Mouse (Mus musculus) gastrocnemius, postnatal 36 days (tissue): ENCODE data around the gene Pik3cd. TPM values are rescaled to one million over a fixed set of nuclear protein-coding genes. Genes with fewer than 3 reads are reported as not detected.

ENCODE experiments used
- DNase-seq, 2 experiments: peaks; one replicate each; pipeline ENCODE4 v3.0.0; 2022
- intact Hi-C: fragments of 180-260 bp; cut with DNase I; formaldehyde crosslinking; loops from one replicate; pipeline ENCODE4 v1.15.1; 2025
- total RNA-seq, 2 experiments: library from RNA; stranded (reverse); gene quantifications; 2 replicates each; pipeline ENCODE4 v1.2.3; 2021

Pik3cd gene
- total RNA-seq, 2 experiments from 2014 or later = 8.8 to 10.0 TPM

DNA sequence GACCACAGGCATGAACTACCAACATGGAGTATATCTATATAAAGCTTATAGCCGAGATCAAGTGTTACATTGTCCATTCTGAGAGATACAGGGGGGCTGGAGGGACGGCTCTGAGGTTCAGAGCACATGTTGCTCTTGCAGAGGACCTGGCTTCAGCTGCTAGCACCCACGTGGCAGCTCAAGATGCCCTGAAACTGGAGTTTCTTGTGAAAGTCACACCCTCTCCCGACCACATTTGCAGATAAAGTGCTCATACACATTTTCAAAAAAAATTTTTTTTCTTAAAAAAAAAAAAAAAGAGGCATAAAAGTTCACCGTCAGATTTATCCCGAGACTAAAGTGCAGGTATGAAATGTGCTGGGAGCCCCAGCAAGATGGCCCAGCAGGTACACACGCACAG, 41.8 kb downstream of the Pik3cd start:
- DNase-seq = no peak
- intact Hi-C loops = no loop called here

DNA sequence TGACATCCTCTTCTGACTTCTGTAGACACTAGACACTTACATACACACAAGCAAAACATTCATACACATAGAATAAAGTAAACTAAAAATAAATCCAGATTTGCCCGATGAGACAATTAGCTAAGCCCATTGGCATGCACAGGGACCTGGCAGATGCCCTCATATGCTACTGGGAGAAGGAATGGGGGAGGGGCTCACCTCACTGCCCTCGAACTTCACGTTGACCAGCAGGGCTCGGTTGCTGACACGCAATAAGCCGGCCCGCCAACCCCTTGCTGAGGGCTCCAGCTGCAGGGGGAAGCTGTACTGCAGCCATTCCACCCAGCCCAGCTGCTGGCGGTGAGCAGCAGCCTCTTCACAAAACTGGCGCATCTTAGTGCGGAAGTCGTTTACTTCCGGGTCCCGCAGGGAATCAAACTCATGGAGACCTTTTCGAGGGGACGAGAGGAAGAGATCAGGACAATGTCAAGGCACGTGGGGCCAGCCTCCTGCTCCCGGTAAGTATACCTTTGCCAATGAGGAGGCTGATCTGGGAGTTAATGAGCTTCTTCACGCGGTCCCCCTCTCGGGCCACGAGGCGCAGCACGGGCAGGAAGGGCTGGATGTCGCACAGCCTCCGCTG, 42.8 kb downstream of the Pik3cd start:
- DNase-seq = no peak
- intact Hi-C loops = no loop called here

DNA sequence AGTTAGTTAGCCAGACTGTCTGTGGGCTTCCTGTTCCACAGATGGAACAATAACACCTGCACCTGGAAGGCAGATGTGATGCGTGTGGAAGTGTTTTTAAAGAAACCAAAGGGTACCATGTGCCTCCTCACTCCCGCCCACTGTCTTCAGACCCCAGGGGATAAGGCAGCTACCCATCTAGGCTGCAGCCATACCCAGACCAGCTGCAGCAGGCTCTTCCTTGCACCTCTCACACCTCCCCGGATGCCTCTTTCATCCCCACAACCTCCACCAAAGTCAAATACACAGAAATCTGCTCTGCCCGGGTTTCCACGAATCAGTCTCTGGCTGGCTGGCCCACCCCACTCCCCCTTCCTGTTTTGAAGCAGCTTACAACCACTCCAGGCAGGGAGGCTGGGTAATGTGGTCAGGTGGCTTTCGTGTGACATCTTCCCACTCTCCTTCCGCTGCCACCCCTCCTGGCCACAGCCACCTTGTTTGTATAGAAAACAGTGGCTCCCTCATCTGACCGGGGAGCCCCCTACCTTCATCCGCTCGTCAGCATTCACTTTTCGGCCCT, 44.4 kb downstream of the Pik3cd start:
- intact Hi-C loops = no loop called here
- DNase-seq = no peak

DNA sequence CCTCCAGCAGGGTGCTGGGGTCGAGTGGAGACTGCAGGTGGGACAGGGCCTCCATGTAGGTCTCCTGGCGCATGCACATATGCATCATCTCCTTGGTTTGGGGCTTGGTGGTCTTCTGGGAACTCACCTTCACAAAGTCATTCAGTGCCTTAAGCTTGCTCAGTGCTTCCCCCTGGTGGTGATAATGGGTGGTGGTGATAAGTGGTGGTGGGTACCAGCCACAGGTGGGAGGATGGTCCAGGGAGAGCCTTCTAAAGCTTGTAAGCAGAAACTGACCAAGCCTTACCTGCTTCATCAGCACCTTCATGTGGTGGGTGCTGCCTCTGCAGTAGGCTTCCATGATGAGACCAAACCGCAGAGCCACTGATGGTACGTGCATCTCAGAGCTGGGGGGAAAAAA, 48.1 kb downstream of the Pik3cd start:
- intact Hi-C loops = no loop called here
- peak in 1 of 2 experiments; percentile 15 for DNase-seq

DNA sequence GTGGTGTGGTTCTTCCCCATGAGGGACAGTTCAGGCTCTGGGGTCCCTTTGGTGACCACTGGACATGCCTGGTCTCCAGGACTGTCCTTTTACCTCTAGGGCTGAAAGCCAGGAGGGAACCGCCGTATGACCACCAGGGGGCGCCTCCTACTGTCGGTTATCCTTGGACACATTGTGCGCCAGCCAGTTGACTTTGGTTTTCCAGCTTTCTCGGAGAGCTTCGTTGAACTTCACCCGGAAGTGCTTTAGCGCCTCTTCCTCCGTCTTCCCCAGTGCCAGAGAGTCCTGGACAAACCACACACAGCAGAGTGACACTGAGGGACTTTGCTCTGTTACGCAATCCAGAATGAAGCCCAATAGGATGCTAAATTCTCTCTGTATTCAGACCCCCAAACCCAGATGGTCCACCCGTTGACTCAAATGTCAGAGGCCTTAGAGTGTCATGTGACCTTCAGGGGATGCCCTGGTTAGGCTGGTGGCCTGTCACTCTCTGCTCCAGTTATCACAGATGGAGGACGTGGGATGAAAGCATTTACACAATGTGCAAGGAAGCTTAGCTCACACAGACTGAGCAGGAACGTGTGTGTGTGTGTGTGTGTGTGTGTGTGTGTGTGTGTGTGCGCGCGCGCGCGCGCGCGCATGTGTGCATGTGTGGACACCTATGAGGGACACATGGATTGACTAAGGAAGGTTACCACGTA, 51.7 kb downstream of the Pik3cd start:
- intact Hi-C loops = loop anchor here (1.0 kb wide), 1 partner anchor 62 kb away; no protein-coding TSS in a partner anchor
- DNase-seq = peak; percentile 69 to 72

DNA sequence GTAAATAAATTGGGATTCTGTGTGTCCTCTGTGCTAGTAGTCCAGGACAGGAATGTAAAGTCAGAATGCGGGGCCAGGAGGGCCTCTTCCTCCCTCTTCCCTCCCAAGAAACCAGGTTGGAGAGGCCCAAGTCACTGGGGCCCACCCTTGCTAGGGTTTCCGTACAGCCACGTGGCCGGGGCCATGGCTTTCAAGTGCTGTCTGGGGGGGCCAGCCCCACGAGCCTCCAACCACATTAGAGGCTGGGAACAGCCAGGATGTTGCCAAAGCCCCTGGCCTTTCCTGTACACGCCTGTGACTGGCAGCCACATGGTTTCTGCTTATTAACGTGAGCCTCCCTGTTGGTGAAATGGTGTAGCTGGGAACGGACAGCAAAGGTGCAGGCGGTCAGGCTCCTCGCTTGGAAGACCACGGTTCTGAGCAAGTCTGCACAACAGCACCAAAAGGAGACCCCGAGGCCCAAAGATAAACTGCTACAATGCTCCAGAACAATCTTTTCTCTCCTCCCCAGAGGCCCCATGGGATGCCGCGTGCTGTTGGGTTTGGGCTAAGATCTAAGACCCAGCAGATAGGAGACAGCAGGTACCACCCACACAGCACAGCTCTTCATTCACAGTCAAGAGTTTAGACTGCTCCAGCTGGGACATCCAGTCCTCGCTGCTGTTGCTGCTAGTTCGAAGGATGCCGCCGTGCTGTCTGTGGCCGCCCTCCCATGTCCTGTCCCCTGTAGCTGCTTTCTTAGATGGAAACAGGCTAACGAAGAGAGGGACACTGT, 54.2 kb downstream of the Pik3cd start:
- intact Hi-C loops = no loop called here
- no peak for DNase-seq

DNA sequence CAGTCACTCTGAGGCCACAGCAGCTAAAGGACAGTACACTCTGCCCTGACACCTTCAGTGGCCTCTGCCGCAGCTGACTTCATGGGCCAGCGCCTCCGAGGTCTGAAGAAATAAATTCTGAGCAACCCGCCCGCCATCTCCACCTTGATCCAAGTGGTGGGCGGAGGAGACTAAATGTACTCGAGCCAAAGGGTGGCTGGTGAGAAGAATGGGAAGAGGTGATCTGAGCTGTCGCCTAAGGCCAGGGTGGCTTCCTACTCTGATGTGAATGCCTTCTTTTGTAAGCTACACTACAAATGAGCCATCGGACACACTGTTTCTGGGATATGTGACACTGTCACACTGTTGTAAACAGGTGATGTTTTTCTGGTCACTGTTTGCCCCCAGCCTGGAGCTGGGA, 56.6 kb downstream of the Pik3cd start:
- DNase-seq = no peak
- intact Hi-C loops = no loop called here

DNA sequence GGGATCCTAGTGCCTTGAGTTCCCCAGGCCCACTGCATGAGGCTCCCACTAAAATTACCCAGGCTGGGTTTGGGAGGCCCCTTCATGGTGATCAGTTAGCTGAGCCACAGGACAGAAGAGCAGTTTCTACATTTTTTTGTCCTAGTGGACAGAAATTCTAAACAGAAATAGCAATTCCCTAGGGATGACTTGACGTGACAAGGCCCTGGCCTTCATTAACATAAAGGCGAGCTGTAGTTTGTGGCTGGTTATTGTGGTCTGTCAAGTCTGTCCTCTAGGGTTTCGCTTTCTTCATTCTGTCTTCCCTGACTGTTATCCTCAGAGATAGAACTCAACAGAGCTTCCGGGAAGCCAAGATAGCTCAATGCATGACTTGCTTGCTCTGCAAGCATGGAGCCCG, 60.4 kb downstream of the Pik3cd start:
- intact Hi-C loops = no loop called here
- no peak for DNase-seq

DNA sequence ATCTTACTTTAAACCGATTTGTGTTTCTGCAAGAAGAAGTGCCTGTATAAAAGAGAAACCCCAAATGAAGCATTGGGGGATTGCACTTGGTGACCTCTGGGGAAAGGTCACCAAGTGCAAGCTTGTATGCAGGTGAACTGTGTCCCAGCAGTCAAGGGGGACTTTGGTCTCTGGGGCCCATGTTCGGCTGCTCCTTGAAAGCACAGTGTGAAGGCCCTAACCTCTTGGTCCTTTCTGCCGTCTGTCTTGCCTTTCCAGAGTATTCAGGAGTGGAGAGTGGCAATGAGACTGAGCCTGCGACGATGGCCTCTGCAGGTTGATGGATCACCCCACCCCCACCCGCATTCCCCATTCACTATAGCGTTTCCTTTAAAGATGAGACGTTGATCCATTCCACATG, 61.0 kb downstream of the Pik3cd start:
- intact Hi-C loops = no loop called here
- DNase-seq = no peak

DNA sequence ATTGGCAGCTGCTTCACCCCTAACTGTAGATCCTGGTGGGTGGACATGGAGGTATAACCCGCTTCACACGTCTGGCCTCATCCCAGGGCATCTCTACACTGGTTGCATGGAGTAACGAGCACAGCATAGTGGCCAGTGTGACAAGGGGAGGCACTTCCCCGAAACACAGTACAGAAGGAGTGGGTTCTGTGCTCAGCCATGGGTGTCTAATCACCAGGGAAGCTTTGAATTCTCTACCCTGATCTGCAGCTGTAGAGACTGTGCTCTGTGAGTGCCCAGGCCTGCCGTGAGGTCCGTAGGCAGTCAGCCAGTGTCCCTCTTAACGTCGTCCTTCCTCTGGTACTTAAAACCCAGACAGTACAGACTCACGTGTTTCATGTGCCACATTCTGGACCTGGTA, 61.5 kb downstream of the Pik3cd start:
- no peak for DNase-seq
- intact Hi-C loops = no loop called here

DNA sequence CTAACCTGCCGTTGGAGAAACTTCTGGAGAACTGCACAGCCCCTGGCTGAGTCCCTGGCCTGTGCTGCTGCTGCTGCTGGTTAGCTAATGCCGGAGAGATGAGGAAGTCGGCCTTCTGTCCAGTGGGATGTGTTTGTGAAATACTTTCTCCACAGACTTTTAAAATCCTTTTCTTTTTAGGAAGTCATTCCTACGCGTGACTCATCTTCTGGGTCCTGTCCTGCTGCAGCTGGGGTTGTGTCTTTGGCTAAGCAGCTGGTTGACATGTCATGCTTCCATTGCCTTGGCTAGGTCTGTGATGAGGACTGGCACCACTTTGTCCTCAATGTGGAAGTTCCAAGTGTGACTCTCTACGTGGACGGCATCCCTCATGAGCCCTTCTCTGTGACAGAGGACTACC, 64.4 kb downstream of the Pik3cd start:
- no peak for DNase-seq
- intact Hi-C loops = no loop called here

DNA sequence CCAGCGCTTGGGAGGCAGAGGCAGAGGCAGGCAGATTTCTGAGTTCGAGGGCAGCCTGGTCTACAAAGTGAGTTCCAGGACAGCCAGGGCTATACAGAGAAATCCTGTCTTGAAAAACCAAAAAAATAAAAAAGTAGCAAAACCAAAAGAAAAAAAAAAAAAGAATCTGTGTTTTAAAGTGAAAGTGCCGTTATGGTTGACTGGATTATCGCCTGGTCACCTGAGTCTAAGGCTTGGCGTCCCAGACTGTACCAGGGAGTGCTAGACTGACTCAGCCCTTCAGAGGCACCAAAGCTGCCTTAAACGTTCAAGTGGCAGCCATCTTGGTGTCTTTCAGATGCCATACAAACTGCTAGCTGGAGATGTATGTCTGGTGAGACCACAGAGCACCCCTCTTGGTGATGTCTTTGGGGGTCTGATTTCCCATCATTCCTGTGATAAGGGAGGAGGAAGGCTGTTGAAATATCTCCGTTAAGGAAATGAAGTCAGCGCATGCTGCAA, 66.4 kb downstream of the Pik3cd start:
- no peak for DNase-seq
- intact Hi-C loops = no loop called here

DNA sequence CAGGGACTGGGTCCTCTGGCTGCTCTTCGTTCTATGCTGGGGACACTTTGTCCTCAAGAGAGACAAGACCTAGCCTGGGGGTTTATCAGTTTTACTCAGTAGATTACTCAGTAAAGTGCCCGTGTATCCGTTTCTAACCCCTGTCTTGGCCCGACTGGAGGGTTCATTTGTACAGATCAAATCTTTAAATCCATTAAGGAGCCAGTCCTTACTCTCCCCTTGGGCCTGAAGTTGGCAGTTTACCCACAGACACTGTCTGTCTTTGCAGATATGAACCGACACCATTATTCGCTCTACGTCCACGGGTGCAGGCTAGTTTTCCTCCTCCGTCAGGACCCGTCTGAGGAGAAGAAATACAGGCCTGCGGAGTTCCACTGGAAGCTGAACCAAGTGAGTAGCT, 67.4 kb downstream of the Pik3cd start:
- DNase-seq = no peak
- intact Hi-C loops = no loop called here

DNA sequence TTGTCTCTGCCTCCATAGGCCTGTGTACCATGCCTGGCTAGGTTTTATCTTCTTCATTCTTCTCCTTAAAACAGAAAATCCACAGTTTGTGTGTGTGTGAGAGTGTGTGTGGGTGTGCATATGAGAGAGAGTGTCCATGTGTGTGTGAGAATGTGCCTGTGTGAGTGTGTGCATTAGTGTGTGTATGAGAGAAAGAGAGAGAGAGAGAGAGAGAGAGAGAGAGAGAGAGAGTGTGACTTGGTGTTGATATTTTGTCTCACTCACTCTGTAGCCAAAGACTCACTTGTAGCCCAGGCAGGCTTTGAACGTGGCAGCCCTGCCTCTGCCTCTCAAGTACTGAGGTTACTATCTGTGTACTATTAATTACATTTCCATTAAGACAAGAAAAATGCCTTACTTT, 68.2 kb downstream of the Pik3cd start:
- DNase-seq = no peak
- intact Hi-C loops = no loop called here

DNA sequence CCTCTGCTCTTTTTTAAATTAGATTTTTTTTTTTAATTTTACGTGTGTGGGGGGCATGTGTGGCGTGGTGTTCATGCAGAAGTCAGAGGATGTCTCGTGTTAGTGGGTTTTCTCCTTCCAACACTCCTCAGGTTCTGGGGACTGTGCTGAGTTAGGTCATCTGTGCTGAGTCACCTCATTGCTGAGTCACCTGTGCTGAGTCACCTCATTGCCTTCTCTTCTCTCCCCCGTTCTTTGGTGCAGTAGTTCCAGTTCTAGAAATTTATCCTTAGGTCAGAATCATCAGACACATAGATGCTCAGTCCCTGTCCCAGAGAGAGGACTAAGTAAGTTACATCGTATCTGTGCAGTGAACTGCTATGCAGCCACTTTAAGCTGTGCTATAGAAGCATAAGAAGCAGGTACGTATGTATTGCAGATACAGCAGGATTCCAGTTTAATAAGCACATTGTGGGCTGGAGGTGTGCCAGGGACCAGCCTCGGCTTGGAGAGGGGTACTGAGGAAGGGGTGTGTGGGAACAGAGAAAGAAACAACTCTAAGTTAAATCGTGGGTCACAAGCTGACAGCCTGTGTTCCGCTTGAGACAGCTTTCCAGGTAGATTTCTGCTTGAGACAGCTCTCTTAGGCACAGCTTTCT, 69.6 kb downstream of the Pik3cd start:
- DNase-seq = no peak
- intact Hi-C loops = no loop called here

DNA sequence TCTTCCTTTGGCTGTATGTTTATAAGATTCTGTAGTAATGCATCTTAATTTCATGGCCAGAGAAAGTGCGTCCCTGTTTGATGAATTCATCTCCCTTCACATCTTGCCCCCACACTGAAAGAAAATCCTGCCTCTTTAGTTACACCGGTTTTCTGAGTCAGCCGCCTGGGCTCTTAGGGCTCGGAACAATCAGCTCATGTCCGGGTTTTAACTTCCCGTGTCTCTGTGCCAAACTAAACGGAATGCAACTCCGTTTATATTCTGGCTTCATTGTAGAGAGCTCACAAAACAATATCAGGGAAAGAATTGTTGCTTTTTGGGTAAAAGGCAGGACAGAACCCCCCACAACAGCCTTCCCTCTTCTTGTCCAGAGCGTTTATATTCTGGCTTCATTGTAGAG, 73.6 kb downstream of the Pik3cd start:
- no peak for DNase-seq
- intact Hi-C loops = no loop called here

DNA sequence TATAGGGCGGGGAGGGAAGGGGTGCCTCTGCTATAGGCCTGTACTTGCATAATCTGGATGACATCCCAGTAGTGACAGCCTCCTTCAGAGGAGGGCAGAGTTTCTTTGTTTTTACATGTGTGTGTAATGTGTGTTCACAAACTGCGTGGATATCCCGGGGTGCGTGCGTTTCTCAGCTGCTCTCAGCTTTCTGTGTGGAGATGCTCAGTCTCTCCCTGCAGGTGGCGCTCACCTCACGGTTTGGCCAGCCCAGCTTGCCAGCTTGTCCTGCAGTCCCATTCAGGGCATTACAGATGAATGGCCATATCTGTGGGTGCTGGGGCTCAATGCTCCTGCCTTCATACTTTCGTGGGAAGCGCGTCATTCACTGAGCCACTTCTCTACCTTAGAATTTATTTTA, 74.0 kb downstream of the Pik3cd start:
- intact Hi-C loops = no loop called here
- DNase-seq = peak in 1 of 2 experiments; percentile 48

DNA sequence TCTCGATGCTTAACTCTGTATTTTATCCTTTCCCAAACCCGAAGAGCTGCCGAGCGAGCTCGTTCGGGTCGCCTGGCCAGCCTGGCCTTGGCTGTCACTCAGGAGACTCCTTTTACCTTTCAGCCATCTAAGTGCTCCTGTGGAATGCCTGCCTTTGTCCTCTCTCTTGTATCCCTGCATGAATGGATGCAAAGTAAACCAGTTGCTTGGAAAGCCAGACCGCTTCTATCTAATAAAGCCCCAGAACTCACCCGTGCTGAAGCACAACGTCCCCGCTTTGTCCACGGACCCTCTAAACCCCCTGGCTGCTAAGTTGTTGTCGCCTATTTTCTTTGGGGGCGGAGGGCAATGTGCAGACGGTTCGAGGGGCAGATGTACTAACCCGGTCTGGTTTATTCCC, 75.6 kb downstream of the Pik3cd start:
- intact Hi-C loops = no loop called here
- no peak for DNase-seq

DNA sequence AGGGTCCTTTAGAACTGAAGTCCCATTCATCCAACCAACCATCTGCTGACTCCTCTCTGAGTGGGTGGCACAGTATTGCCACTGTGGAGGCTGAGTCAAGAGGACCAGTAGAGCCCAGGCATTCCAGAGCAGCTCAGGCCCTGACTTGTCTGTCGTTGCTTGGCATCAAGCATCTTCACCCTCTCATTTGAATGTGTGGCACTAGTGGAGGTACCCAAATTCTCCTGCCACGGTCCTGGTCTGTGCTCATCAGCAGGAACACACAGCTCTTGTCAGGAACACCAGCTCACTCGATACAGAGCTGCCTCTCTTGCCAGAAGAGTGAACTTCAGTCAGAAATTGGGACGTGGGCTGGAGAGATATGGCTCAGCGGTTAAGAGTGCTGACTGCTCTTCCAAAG, 78.7 kb downstream of the Pik3cd start:
- DNase-seq = no peak
- intact Hi-C loops = no loop called here

DNA sequence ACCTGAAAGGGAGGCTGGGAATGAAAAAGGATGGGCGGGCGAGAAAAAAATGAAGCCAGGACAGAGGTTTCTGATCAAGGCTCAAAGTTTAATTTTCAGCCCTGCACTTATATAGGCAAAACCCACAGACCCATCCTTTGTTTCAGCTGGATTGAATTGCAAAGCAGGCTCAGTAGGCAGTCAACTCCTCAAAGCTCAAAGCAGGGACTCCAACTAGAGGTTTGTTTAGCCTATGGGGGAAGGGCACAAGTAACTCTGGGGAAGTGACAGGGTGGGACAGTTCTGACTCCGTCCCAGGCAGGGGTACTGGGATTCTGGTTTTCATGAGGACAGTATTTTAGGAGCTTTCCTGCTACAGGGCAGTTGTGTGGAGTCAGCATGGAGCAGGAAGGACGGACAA, 81.1 kb downstream of the Pik3cd start:
- intact Hi-C loops = no loop called here
- no peak for DNase-seq

DNA sequence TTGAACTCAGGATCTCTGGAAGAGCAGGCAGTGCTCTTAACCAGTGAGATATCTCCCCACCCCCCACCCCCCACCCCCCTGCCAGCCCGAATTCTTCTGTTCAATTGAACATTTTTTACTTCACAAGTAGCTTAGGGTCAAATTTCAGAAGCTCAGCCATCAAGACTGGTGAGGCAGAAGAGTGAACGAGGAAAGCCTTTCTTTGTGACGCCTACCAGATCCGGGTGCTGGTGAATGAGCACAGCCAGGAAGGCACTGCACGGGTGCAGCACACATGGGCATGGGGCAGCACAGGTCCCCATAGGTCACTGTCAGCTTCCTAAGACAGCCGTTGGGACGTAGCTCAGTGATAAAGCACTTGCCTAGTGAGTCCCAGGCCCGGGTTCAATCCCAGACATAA, 82.4 kb downstream of the Pik3cd start:
- intact Hi-C loops = no loop called here
- no peak for DNase-seq
